17 mouse cellular contexts compared by ENCODE assay signal in genomic region chr11:24328481-24328880, GRCm38 (mm10).
"Had no signal": no experiment of that assay in that cellular context is flagged by ENCODE, and none has a peak within 500 bp of the region (broad histone marks: within the 10 kb centered on the region; RNA-seq: fewer than 3 reads in every experiment).

No protein-coding gene starts in this region.

- H3K4me3 ChIP-seq: layer of hippocampus, adult 2 months; limb, embryonic 12.5 days; liver, embryonic 13.5 days; lung, embryonic 15.5 days; midbrain, embryonic 12.5 days; neural tube, embryonic 13.5 days had no signal

- H3K27ac ChIP-seq: layer of hippocampus, adult 2 months; limb, embryonic 12.5 days; liver, embryonic 13.5 days; lung, embryonic 15.5 days; macrophage; midbrain, embryonic 12.5 days; neural tube, embryonic 13.5 days had no signal

- ATAC-seq: liver, postnatal 0 days; midbrain, embryonic 16.5 days had no signal

- H3K27me3 ChIP-seq: limb, embryonic 12.5 days; liver, embryonic 13.5 days; lung, embryonic 15.5 days; neural tube, embryonic 13.5 days had no signal

- H3K36me3 ChIP-seq: limb, embryonic 12.5 days; liver, embryonic 13.5 days; lung, embryonic 15.5 days; midbrain, embryonic 12.5 days; neural tube, embryonic 13.5 days had no signal

- H3K4me1 ChIP-seq: limb, embryonic 12.5 days; liver, embryonic 13.5 days; lung, embryonic 15.5 days had no signal

- DNase-seq: kidney, postnatal 4 days; liver; liver, embryonic 13.5 days; liver, postnatal 0 days; lung, postnatal 14 days; retina, postnatal 1 day; right cerebral cortex, postnatal 4 days; spleen, adult 18-20 months; thymus, adult 18-20 months; thymus, postnatal 14 days had no signal

- H3K9me3 ChIP-seq: limb, embryonic 12.5 days; liver, embryonic 13.5 days; lung, embryonic 15.5 days; midbrain, embryonic 12.5 days; neural tube, embryonic 13.5 days had no signal

- H3K9ac ChIP-seq: limb, embryonic 12.5 days; liver, embryonic 13.5 days; liver, postnatal 0 days; lung, embryonic 15.5 days; midbrain, embryonic 12.5 days; neural tube, embryonic 13.5 days had no signal

- H3K4me2 ChIP-seq: limb, embryonic 12.5 days; liver, embryonic 13.5 days; lung, embryonic 15.5 days; midbrain, embryonic 12.5 days; neural tube, embryonic 13.5 days had no signal
